Mouse (Mus musculus): Measurements from ENCODE around the gene Gm10715. TPM values are rescaled to one million over a fixed set of nuclear protein-coding genes. Genes with fewer than 3 reads are reported as not detected.
"Not testable (repeated sequence)": the region's sequence is repeated elsewhere in the genome, so short reads cannot be mapped to it uniquely, and the experiment has no call there.

Gm10715 gene
- polyA plus RNA-seq, 1 experiment from 2014 or later, result not detected

- not testable (repeated sequence) for ATAC-seq (ENCODE audit: low FRiP score); H3K9me3 ChIP-seq; H3K27me3 ChIP-seq; H3K4me3 ChIP-seq; H3K27ac ChIP-seq; H3K36me3 ChIP-seq; H3K9ac ChIP-seq; H3K4me2 ChIP-seq; H3K4me1 ChIP-seq (replicated peaks)
- WGBS, result 63% methylated on average over 13 of the region's 16 CpGs
Observed at GRCm38 (mm10) chr9:3029276-3030000, 7.2 kb upstream of the Gm10715 start.

GRCm38 (mm10) chr9:3030677-3031318, 5.9 kb upstream of the Gm10715 start:
- WGBS, result 63% methylated on average over 2 of the region's 10 CpGs
- H3K4me3 ChIP-seq; H3K27ac ChIP-seq; H3K4me2 ChIP-seq; H3K9ac ChIP-seq; H3K36me3 ChIP-seq; H3K27me3 ChIP-seq; H3K4me1 ChIP-seq (replicated peaks); H3K9me3 ChIP-seq: not testable (repeated sequence)
- ATAC-seq (ENCODE audit: low FRiP score), result peak; percentile 43; the same call in 1 of the 2 replicates

- not testable (repeated sequence) for H3K27ac ChIP-seq; H3K4me1 ChIP-seq (replicated peaks); H3K9ac ChIP-seq; H3K4me3 ChIP-seq; H3K36me3 ChIP-seq; H3K4me2 ChIP-seq; H3K9me3 ChIP-seq; ATAC-seq (ENCODE audit: low FRiP score); H3K27me3 ChIP-seq
- 75% methylated on average over 1 of the region's 8 CpGs for WGBS
Observed at GRCm38 (mm10) chr9:3034299-3034698, 2.4 kb upstream of the Gm10715 start, which contains the start of gene Gm17535. Gene Gm17535, plus strand, starts transcription at chr9:3034599.

GRCm38 (mm10) chr9:3038161-3038560, 1.5 kb downstream of the Gm10715 start:
- H3K36me3 ChIP-seq; H3K4me1 ChIP-seq (replicated peaks); H3K27ac ChIP-seq; ATAC-seq (ENCODE audit: low FRiP score); H3K27me3 ChIP-seq; H3K9me3 ChIP-seq; H3K4me3 ChIP-seq; H3K4me2 ChIP-seq; H3K9ac ChIP-seq: not testable (repeated sequence)
- WGBS, result 67% methylated on average over 4 of the region's 4 CpGs

Small RNA genes lying within 50 kb of the gene (microRNA-seq; reads per million reads assigned to microRNA genes)
- not detected for gene Mir101c

Other genes starting within 250 kb of the Gm10715 start
- gene Gm10722, start 36.0 kb upstream of the Gm10715 start, polyA plus RNA-seq (2015; fragmentation: Nextera tagmentation; extraction: Ambion mirVana), result not detected in 2 replicates
- gene Gm11168, start 33.5 kb upstream of the Gm10715 start, polyA plus RNA-seq (2015; fragmentation: Nextera tagmentation; extraction: Ambion mirVana), result 0.39 TPM in 1 of 2 replicates, not detected in the other
- gene Gm10721, start 23.7 kb upstream of the Gm10715 start, polyA plus RNA-seq (2015; fragmentation: Nextera tagmentation; extraction: Ambion mirVana), result 0.47 TPM in 1 of 2 replicates, not detected in the other
- not detected in 2 replicates for gene Gm10720, start 21.2 kb upstream of the Gm10715 start, polyA plus RNA-seq (2015; fragmentation: Nextera tagmentation; extraction: Ambion mirVana)
- gene Gm10719, start 19.5 kb upstream of the Gm10715 start, polyA plus RNA-seq (2015; fragmentation: Nextera tagmentation; extraction: Ambion mirVana), result 0.75 and 0.81 TPM in 2 replicates
- 1.7 and 2.0 TPM in 2 replicates for gene Gm10718, start 13.3 kb upstream of the Gm10715 start, polyA plus RNA-seq (2015; fragmentation: Nextera tagmentation; extraction: Ambion mirVana)
- gene Gm10717, start 11.5 kb upstream of the Gm10715 start, polyA plus RNA-seq (2015; fragmentation: Nextera tagmentation; extraction: Ambion mirVana), result 1.5 and 2.0 TPM in 2 replicates
- gene Gm17535, start 2.3 kb upstream of the Gm10715 start, polyA plus RNA-seq (2015; fragmentation: Nextera tagmentation; extraction: Ambion mirVana), result not detected in 2 replicates